Mouse (Mus musculus) midbrain, embryonic 12.5 days (tissue): ENCODE results near the gene Man1b1. TPM values are rescaled to one million over a fixed set of nuclear protein-coding genes. Genes with fewer than 3 reads are reported as not detected.

Source experiments
- ATAC-seq: fragments of 200-750 bp; cut with Nextera tagmentation; 2 replicates; pipeline ENCODE4 v1.8.0; 2017; ENCODE audit warnings: low read depth, moderate TSS enrichment, moderate library complexity; ENCODE audit not compliant: low FRiP score
- H3K27ac ChIP-seq: fragments of 300-500 bp; sonication (generic); replicated peaks from 2 replicates; pipeline ENCODE4 v1.5.1; 2016; ENCODE audit warnings: mild to moderate bottlenecking
- H3K27me3 ChIP-seq: fragments of 300-500 bp; sonication (generic); 2 replicates; pipeline ENCODE4 v1.6.1; 2016; ENCODE audit warnings: mild to moderate bottlenecking
- H3K36me3 ChIP-seq: fragments of 300-500 bp; sonication (generic); 2 replicates; pipeline ENCODE4 v1.6.1; 2016
- H3K4me1 ChIP-seq: fragments of 300-500 bp; sonication (generic); 2 replicates; pipeline ENCODE4 v1.6.1; 2016
- H3K4me2 ChIP-seq: fragments of 300-500 bp; sonication (generic); replicated peaks from 2 replicates; pipeline ENCODE4 v1.6.1; 2016; ENCODE audit warnings: mild to moderate bottlenecking, moderate library complexity
- H3K4me3 ChIP-seq: fragments of 300-500 bp; sonication (generic); 2 replicates; pipeline ENCODE4 v1.5.1; 2016; ENCODE audit warnings: mild to moderate bottlenecking
- H3K9ac ChIP-seq: fragments of 300-500 bp; sonication (generic); replicated peaks from 2 replicates; pipeline ENCODE4 v1.6.1; 2016; ENCODE audit warnings: mild to moderate bottlenecking, moderate library complexity
- H3K9me3 ChIP-seq: fragments of 300-500 bp; sonication (generic); 2 replicates; pipeline ENCODE4 v1.6.1; 2016; ENCODE audit warnings: mild to moderate bottlenecking
- WGBS: fragments of 180-500 bp; shearing (Covaris S2); methylation state at CpG from one replicate; pipeline ENCODE4 v1.1.7; 2016; 5-methylcytosine and 5-hydroxymethylcytosine counted together
- polyA plus RNA-seq: library from polyadenylated mRNA; unstranded; fragments of >200 nt; fragmentation: Nextera tagmentation; extraction: Ambion mirVana; gene quantifications from 2 replicates; pipeline ENCODE4 v1.2.1, GENCODE M21; 2016

The Man1b1 gene
- polyA plus RNA-seq, 1 experiment from 2014 or later: 72.2 TPM

DNA sequence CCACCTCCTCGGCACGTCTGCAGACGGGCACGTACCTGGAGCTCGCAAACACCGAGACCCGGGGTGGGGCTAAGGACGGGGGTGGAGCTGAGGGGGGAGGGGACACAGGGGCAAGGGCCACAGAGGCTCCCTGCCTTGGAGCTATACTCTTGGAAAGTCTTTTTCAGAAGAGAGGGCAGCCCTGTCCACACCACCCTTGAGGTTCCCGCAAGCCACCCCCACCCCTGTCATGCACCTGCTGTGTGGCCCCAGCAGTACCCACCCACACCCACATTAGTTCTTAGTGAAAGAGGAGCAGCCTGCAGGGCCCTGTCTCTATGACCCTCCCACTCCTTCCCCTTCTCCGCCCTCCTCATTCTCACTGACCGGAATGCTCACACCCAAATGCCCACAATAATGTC, 20.6 kb upstream of the Man1b1 start:
- WGBS: 4% methylated on average over 11 of the region's 11 CpGs

DNA sequence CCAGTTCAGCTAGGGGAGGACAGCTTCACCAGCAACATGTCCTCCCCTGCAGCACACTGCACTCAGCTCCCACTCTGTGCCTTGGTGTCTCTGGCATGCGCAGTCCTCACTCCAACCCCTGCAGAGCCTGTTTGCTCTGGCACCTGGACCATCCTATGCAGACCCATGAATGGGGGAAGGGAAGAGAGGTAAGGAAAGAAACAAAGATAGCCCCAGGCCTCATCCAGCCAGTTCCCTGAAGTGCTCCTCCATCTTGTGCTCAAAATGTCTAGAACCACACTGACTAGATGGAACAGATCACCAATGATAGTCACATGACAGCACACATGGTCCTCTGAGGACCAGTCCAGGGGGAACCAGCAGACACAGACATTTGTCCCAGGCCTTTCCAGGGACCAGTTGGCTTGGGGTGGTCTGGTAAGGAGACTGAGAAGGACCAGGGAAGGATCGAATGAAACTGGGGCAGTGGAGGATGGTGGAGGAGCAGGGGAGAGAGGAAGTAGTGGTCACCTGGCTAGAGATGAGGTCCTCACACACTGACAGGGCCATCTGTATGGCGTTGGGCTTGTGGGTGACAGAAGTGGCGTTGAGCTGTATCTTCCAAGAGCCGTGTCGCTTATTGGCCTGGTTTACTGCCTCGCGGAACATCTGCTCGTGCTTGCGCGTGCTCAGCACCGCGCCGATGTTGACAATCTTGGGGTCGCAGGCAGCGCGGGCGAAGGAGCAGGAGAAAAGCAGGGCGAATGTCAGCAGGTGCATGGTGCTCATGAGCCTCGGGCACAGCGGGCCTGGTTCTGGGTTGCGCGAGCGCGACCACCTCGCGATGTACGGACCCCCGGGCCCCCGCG, 13.8 kb upstream of the Man1b1 start:
- Histone ChIP-seq H3K4me1 (peaks cover 9% of the 10 kb centered on the region; the same call in 1 of the 2 replicates), H3K4me2 (peak overlapping the region; percentile 62), H3K27ac (0 out of 2 replicates have a peak overlapping the region, but pooled peaks have one; percentile 35), H3K27me3 (peaks cover 88% of the 10 kb centered on the region), H3K9ac (peak overlapping the region; percentile 49), H3K9me3 (no peaks in the 10 kb centered on the region), H3K4me3 (peak overlapping the region; percentile 45), H3K36me3 (no peaks in the 10 kb centered on the region)
- ATAC-seq: peak; percentile 34; the same call in 1 of the 2 replicates
- WGBS: 4% methylated on average over 31 of the region's 31 CpGs

More for the DNA sequence above, 20.6 kb upstream of the Man1b1 start:
- H3K4me3 ChIP-seq: no peak overlapping the region
- ATAC-seq: no peak
- H3K27me3 ChIP-seq: peaks cover 97% of the 10 kb centered on the region
- no peaks in the 10 kb centered on the region for H3K36me3 ChIP-seq
- no peak overlapping the region for H3K9ac ChIP-seq
- H3K4me2 ChIP-seq: no peak overlapping the region
- no peaks in the 10 kb centered on the region for H3K9me3 ChIP-seq
- no peaks in the 10 kb centered on the region for H3K4me1 ChIP-seq
- no peak overlapping the region for H3K27ac ChIP-seq

DNA sequence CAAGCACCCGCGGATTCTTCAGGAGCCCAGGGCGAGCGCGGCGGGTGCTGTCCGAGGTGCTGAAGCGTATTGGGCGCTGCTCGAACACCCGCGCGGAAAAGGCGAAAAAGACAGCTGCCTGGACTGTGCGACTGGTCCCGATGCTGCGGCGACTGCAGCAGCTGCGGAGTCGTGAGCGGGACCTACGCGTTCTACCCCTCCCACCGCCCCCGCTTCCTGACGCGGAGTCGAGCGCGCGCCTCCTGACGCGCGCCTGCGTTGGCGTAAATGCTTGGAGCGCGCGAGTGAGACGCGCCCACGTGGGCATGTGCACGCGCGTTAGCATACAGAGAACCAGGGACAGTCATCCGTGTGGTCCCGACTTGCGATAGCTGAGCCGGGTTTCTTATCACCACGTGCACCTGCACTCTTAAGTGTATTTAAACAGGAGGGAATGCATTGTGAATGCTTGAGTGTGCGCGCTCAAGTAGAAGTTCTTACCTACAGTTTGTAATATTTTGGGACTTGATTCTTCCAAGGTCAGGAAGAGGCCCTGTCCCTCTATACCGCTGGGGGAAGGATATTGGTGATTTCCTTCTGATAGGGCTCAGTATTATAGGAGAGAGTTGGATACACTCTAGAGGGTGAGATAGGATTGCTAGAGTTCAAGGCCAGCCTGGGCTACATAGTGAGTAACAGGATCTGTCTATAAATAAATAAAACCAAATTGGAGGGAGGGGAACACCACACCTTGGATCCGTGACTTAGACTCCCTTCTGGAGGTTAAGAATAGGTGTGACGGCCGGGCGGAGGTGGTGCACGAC, 13.0 kb upstream of the Man1b1 start, which contains the start of gene Grin1:
Gene Grin1 (minus strand): TSS at position 217 of the 803 bp plus-strand sequence.
- ATAC-seq: peak; percentile 47
- H3K27me3 ChIP-seq: peaks cover 80% of the 10 kb centered on the region
- H3K9ac ChIP-seq: peak within 1 kb of the TSS; percentile 49
- 9% methylated on average over 58 of the region's 58 CpGs for WGBS
- peaks cover 9% of the 10 kb centered on the region; the same call in 1 of the 2 replicates for H3K4me1 ChIP-seq
- H3K4me2 ChIP-seq: peak within 1 kb of the TSS; percentile 62
- no peaks in the 10 kb centered on the region for H3K9me3 ChIP-seq
- peak within 1 kb of the TSS; percentile 45 for H3K4me3 ChIP-seq
- H3K36me3 ChIP-seq: no peaks in the 10 kb centered on the region
- H3K27ac ChIP-seq: 0 out of 2 replicates have a peak within 1 kb of the TSS, but pooled peaks have one; percentile 35

DNA sequence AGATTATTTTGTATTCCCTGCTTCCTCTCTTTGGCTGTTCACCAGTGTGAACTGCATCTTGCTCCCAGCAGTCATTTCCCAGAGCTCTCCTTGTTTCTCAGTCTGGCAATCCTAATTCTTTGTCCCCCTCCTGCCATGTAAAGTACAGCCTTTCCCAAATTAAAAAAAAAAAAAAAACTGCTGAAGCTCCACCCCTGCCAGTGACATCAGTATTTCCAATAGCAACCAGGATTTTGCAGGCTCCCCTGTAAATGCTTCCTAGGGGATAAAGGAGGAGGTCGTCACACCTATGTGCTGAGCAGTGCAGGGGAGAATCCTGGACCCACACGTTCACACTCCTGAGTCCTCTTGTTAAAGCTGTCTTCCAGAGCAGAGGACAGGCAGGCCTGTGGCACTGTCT, 12.1 kb upstream of the Man1b1 start:
- Histone ChIP-seq H3K4me3 (no peak overlapping the region), H3K9me3 (no peaks in the 10 kb centered on the region), H3K27me3 (peaks cover 71% of the 10 kb centered on the region), H3K4me1 (peaks cover 9% of the 10 kb centered on the region; the same call in 1 of the 2 replicates), H3K36me3 (no peaks in the 10 kb centered on the region), H3K4me2 (no peak overlapping the region), H3K9ac (no peak overlapping the region), H3K27ac (no peak overlapping the region)
- ATAC-seq: no peak
- 32% methylated on average over 2 of the region's 2 CpGs for WGBS

DNA sequence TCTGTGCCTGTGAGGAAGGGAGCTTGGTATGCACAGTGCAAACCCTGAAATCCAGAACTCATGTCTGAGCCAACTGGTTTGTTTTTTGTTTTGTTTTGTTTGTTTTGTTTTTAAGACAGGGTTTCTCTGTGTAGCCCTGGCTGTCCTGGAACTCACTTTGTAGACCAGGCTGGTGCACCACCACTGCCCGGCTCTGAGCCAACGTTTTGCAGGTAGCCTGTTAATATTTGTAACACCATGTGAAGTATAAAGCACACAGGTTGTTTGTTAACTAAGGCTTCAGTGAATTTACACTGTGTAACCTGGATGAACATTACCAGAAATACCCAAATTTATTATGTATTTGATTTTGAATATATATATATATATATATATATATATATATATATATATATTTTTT, 6.1 kb upstream of the Man1b1 start:
- no peak overlapping the region for H3K4me2 ChIP-seq
- ATAC-seq: no peak
- H3K4me1 ChIP-seq: no peaks in the 10 kb centered on the region
- no peaks in the 10 kb centered on the region for H3K9me3 ChIP-seq
- peaks cover 16% of the 10 kb centered on the region for H3K27me3 ChIP-seq
- H3K4me3 ChIP-seq: no peak overlapping the region
- H3K27ac ChIP-seq: no peak overlapping the region
- WGBS: 85% methylated on average over 2 of the region's 2 CpGs
- no peak overlapping the region for H3K9ac ChIP-seq
- no peaks in the 10 kb centered on the region for H3K36me3 ChIP-seq

DNA sequence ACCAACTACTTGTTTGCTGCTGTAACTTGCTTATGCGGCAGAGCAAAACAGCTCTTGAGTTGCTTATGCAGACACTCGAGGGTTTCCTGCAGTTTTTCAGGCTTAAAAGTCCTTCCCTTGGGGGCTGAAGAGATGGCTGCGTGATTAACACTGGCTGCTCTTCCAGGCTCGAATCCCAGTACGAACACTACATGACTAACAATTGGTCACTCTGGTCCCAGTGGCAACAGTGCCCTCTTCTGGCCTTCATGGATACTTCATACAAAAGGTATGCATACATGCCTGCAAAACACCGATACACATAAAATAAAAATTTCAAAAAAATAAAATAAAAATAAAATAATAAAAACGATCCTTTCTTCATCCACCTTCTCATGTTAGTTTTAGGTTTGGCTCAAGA, 3.7 kb upstream of the Man1b1 start:
- Histone ChIP-seq H3K27me3 (peaks cover 4% of the 10 kb centered on the region; the same call in 1 of the 2 replicates), H3K4me2 (no peak overlapping the region), H3K36me3 (no peaks in the 10 kb centered on the region), H3K9ac (no peak overlapping the region), H3K9me3 (no peaks in the 10 kb centered on the region), H3K4me3 (no peak overlapping the region), H3K4me1 (peaks cover 9% of the 10 kb centered on the region), H3K27ac (no peak overlapping the region)
- 37% methylated on average over 7 of the region's 7 CpGs for WGBS
- no peak for ATAC-seq

DNA sequence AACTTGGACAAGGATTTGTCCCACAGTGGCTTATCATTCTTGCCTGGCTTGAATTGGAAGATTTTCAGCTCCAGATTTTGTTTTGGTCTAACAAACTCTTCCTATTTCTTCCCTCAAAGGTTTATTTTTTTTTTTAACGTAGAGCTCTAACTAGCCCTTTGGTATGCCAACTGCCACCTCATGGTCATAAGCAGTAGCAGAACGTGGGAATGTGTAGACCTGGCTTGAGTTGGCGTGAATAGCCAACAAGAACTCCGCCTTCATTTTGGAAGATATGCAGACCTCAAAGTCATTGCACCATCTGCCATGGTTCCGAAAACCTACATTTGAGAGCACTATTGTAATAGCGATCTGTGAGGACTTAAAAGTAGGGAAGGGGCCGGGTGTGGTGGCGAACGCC, 668 bp upstream of the Man1b1 start:
- H3K27ac ChIP-seq: no peak overlapping the region
- WGBS: 67% methylated on average over 9 of the region's 9 CpGs

DNA sequence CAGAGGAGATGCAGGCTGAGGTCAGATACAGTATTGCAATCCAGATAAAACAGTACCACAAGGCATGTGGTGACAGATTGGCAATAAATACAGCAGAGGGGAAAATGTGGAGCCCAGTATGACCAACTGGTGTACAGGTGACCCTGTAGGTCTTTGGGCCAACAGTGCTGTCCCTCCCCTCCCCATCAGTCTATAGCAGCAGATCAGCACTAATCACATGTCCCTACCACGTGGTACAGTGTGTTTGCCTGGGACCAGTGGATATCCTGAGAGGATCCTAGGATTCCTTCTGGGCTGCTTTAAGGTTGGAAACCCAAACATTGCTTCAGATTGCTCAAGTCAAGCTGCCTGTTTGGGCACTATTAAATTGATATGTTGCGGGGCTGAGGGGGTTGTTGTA, 1.4 kb downstream of the Man1b1 start:
- Histone ChIP-seq H3K4me2 (peak overlapping the region; percentile 86), H3K9me3 (no peaks in the 10 kb centered on the region), H3K9ac (peak overlapping the region; percentile 80), H3K4me1 (peaks cover 18% of the 10 kb centered on the region), H3K36me3 (peaks cover 47% of the 10 kb centered on the region), H3K27ac (no peak overlapping the region), H3K4me3 (peak overlapping the region; percentile 85), H3K27me3 (no peaks in the 10 kb centered on the region)
- WGBS: 78% methylated on average over 2 of the region's 2 CpGs
- ATAC-seq: no peak

More for the DNA sequence above, 668 bp upstream of the Man1b1 start:
- H3K4me1 ChIP-seq: peaks cover 18% of the 10 kb centered on the region
- peaks cover 26% of the 10 kb centered on the region for H3K36me3 ChIP-seq
- peak overlapping the region; percentile 86 for H3K4me2 ChIP-seq
- no peaks in the 10 kb centered on the region for H3K9me3 ChIP-seq
- peak overlapping the region; percentile 85 for H3K4me3 ChIP-seq
- H3K27me3 ChIP-seq: peaks cover 4% of the 10 kb centered on the region; the same call in 1 of the 2 replicates
- no peak for ATAC-seq
- peak overlapping the region; percentile 82 for H3K9ac ChIP-seq

DNA sequence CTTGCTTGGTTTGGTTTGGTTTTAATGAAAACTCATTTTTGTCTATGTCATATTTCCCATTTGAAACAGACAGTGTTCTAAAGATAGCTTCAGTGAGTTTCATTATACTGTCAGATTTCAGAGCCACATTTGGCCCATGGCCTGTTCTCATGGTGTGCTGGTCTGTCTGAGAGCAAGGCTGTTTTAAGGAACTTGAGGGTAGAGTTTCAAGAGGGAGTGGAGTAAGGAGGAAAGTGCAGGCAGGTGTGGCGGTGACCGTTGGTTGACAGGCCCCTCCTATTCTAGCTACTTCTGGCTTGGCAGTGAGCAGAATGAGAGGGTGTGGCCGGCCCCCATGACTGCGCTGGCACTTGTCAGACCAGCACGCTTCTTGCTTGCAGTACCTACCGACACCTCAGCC, 6.2 kb downstream of the Man1b1 start:
- no peaks in the 10 kb centered on the region for H3K9me3 ChIP-seq
- WGBS: 92% methylated on average over 6 of the region's 6 CpGs
- no peak overlapping the region for H3K27ac ChIP-seq
- H3K4me2 ChIP-seq: no peak overlapping the region
- ATAC-seq: no peak
- no peaks in the 10 kb centered on the region for H3K27me3 ChIP-seq
- H3K36me3 ChIP-seq: peaks cover 82% of the 10 kb centered on the region
- H3K4me1 ChIP-seq: peaks cover 10% of the 10 kb centered on the region
- H3K4me3 ChIP-seq: no peak overlapping the region
- no peak overlapping the region for H3K9ac ChIP-seq

DNA sequence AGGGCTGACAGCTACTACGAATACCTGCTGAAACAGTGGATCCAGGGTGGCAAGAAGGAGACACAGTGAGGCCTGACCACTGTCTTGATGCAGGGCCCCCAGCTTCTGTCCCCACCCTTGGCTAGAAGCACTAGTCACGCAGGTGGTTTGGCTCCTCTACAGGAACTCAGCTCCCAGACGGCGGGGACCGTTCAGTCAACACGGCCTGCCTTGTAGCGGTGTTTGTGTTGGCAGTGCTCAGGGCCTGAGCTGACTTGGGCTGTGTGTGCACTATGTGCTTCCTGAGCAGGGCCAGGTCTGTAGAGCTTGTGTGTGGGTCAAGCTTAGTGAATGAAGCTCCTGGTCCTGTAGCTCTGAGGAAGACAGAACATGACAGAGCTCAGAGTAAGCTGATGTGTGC, 16.0 kb downstream of the Man1b1 start:
- 92% methylated on average over 7 of the region's 7 CpGs for WGBS
- Histone ChIP-seq H3K9ac (no peak overlapping the region), H3K27ac (no peak overlapping the region), H3K36me3 (peaks cover 97% of the 10 kb centered on the region), H3K27me3 (no peaks in the 10 kb centered on the region), H3K4me2 (no peak overlapping the region), H3K4me3 (no peak overlapping the region), H3K4me1 (no peaks in the 10 kb centered on the region), H3K9me3 (no peaks in the 10 kb centered on the region)
- ATAC-seq: no peak

DNA sequence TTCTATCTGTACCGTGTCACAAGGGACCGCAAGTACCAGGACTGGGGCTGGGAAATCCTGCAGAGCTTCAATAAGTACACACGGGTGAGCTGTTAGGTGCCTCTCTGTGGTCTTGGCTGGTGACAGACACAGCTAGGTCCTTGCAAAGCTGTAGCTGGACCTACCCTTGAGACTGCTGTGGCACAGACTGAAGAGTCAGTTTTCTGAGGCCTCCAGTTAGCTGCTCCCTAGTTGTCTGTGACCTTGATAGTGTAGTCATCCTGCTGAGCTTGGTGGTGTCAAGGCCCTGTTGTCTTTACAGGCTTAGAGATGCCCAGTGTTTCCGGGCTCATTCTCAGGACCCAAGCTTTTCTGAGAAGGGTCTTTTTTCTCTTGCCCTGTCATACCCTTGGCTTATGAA, 17.4 kb downstream of the Man1b1 start:
- H3K4me2 ChIP-seq: no peak overlapping the region
- no peaks in the 10 kb centered on the region for H3K9me3 ChIP-seq
- H3K4me3 ChIP-seq: no peak overlapping the region
- H3K36me3 ChIP-seq: peaks cover 91% of the 10 kb centered on the region
- no peak for ATAC-seq
- H3K9ac ChIP-seq: no peak overlapping the region
- no peaks in the 10 kb centered on the region for H3K27me3 ChIP-seq
- no peak overlapping the region for H3K27ac ChIP-seq
- H3K4me1 ChIP-seq: no peaks in the 10 kb centered on the region
- 89% methylated on average over 4 of the region's 4 CpGs for WGBS

DNA sequence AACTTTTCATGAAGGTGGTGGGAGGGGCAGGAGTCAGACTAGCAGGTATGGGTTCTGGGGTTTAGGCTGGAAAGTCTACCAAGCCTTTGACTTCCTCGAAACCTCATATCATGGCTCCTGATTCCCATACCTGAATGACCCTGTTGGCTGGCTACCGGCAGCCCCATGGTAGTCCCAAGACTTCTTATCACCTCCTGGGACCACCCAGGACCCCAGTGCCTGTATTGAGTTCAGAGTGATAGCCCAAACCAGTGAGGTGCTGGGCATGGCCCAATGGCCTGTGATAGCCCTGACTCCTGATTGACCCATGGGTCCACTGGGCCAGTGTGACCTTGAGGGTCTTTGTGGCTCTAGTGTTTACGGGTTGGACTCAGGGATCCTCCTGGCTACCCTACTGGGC, 18.6 kb downstream of the Man1b1 start:
- Histone ChIP-seq H3K36me3 (peaks cover 79% of the 10 kb centered on the region), H3K9ac (no peak overlapping the region), H3K4me2 (no peak overlapping the region), H3K4me3 (no peak overlapping the region), H3K4me1 (peaks cover 10% of the 10 kb centered on the region), H3K9me3 (no peaks in the 10 kb centered on the region), H3K27ac (no peak overlapping the region), H3K27me3 (no peaks in the 10 kb centered on the region)
- no peak for ATAC-seq
- 98% methylated on average over 3 of the region's 3 CpGs for WGBS
